Mouse (Mus musculus) erythroblast, embryonic 14.5 days (primary cell): ENCODE results near the gene Gk5.
"Not testable (repeated sequence)": the region's sequence is repeated elsewhere in the genome, so short reads cannot be mapped to it uniquely, and the experiment has no call there.

ENCODE experiments used
- GATA1 ChIP-seq: IDR thresholded peaks from 2 replicates; pipeline ENCODE4 v1.6.1; 2012; ENCODE audit warnings: low read length, inconsistent platforms, mixed read lengths
- TAL1 ChIP-seq: IDR thresholded peaks from 3 replicates; pipeline ENCODE4 v1.6.1; 2012; ENCODE audit warnings: low read length, inconsistent platforms, mixed read lengths

- TF ChIP-seq GATA1, TAL1: not testable (repeated sequence)
Observed at GRCm38 (mm10) chr9:96088456-96088855, 30.7 kb upstream of the Gk5 start.
